Mouse (Mus musculus): ENCODE measurements at regions not wholly inside any gene's neighbourhood (a gene's known extent, or its start where the extent isn't known, plus 50 kb on each side); places are given as distances from the start of the nearest gene placed in this dataset.

DNA sequence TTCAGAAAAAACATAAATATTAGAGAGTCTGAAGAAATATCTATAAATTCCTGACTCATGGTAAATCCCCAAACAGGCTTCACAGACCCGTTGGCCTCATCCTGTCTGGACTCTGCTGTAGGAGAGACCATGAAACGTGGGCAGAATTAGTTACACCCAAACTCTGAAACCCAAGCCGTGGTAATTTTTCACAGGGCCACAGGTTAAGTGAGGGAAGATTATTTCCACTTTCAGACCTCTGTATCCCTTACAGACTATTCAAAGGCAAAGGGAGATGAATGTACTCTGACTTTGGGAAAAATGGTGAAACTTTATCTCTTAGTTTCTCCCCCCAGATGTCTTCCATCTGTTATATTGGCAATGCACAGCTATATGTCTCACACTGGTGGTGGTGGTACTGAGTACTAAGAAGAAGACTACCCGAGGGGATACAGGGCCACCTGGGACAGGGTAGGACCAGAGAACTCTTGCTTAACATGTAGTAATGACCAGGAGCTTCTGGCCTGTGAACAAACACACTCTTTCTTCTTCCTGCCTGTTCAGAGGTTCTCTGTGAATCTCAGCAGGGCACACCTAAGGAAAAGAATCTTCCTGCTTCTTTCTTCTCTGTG, 388.8 kb upstream of the Actbl2 start:
- no peak overlapping the region for H3K4me3 ChIP-seq (ENCODE audit: low read length)
- no peaks in the 10 kb centered on the region for H3K36me3 ChIP-seq (ENCODE audit: control insufficient read depth, insufficient read depth, low read length)
- no peak overlapping the region for H3K27ac ChIP-seq (ENCODE audit: low read depth, low read length)
- ATAC-seq (ENCODE audit: low FRiP score, low TSS enrichment): peak; percentile 85
- no peak overlapping the region for H3K9ac ChIP-seq (ENCODE audit: low read depth, low read length)
- H3K4me2 ChIP-seq (replicated peaks; ENCODE audit: low read depth, low read length): no peak overlapping the region
- no peaks in the 10 kb centered on the region for H3K27me3 ChIP-seq (ENCODE audit: control insufficient read depth, insufficient read depth, low read length)
- no peaks in the 10 kb centered on the region for H3K4me1 ChIP-seq (ENCODE audit: control insufficient read depth, insufficient read depth, low read length)
- WGBS: 39% methylated on average over 4 of the region's 4 CpGs
- H3K9me3 ChIP-seq (ENCODE audit: control insufficient read depth, low read length): no peaks in the 10 kb centered on the region

DNA sequence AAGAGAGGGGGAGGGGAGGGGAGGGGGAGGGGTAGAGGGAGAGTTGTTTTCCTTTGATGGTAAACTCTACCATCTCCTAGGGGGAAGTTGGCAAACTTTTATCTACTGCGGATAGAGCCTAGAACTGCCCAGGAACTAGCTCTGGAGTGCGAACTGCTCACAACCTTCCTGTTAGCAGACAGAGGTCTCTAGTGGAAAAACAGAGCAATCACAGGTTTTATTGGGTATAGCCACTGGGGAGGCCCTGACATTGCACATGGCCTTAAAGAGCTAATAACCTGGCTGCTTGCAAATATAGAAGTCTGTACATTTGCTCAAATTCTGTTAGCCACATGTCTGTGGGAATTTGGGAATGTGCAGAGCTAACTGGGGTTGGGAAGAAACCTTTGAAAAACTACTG, 388.1 kb upstream of the Actbl2 start:
- H3K9me3 ChIP-seq (ENCODE audit: control insufficient read depth, low read length): no peaks in the 10 kb centered on the region
- no peak overlapping the region for H3K4me3 ChIP-seq (ENCODE audit: low read length)
- H3K36me3 ChIP-seq (ENCODE audit: control insufficient read depth, insufficient read depth, low read length): no peaks in the 10 kb centered on the region
- ATAC-seq (ENCODE audit: low FRiP score, low TSS enrichment): peak; percentile 62; the same call in 1 of the 2 replicates
- no peak overlapping the region for H3K27ac ChIP-seq (ENCODE audit: low read depth, low read length)
- 41% methylated on average over 2 of the region's 2 CpGs for WGBS
- H3K4me2 ChIP-seq (replicated peaks; ENCODE audit: low read depth, low read length): no peak overlapping the region
- no peaks in the 10 kb centered on the region for H3K4me1 ChIP-seq (ENCODE audit: control insufficient read depth, insufficient read depth, low read length)
- no peak overlapping the region for H3K9ac ChIP-seq (ENCODE audit: low read depth, low read length)
- no peaks in the 10 kb centered on the region for H3K27me3 ChIP-seq (ENCODE audit: control insufficient read depth, insufficient read depth, low read length)

GRCm38 (mm10) chr13:110871125-110871775, 383.6 kb upstream of the Actbl2 start:
- no peak overlapping the region for H3K4me3 ChIP-seq (ENCODE audit: low read length)
- no peak overlapping the region for H3K27ac ChIP-seq (ENCODE audit: low read depth, low read length)
- H3K27me3 ChIP-seq (ENCODE audit: control insufficient read depth, insufficient read depth, low read length): no peaks in the 10 kb centered on the region
- no peak for ATAC-seq (ENCODE audit: low FRiP score, low TSS enrichment)
- no peaks in the 10 kb centered on the region for H3K4me1 ChIP-seq (ENCODE audit: control insufficient read depth, insufficient read depth, low read length)
- no peak overlapping the region for H3K9ac ChIP-seq (ENCODE audit: low read depth, low read length)
- H3K36me3 ChIP-seq (ENCODE audit: control insufficient read depth, insufficient read depth, low read length): no peaks in the 10 kb centered on the region
- WGBS: 83% methylated on average over 4 of the region's 4 CpGs
- H3K9me3 ChIP-seq (ENCODE audit: control insufficient read depth, low read length): no peaks in the 10 kb centered on the region
- no peak overlapping the region for H3K4me2 ChIP-seq (replicated peaks; ENCODE audit: low read depth, low read length)

- no peaks in the 10 kb centered on the region for H3K9me3 ChIP-seq (ENCODE audit: control insufficient read depth, low read length)
- no peaks in the 10 kb centered on the region for H3K4me1 ChIP-seq (ENCODE audit: control insufficient read depth, insufficient read depth, low read length)
- H3K9ac ChIP-seq (ENCODE audit: low read depth, low read length): no peak overlapping the region
- no peak overlapping the region for H3K4me3 ChIP-seq (ENCODE audit: low read length)
- H3K36me3 ChIP-seq (ENCODE audit: control insufficient read depth, insufficient read depth, low read length): no peaks in the 10 kb centered on the region
- no peak for ATAC-seq (ENCODE audit: low FRiP score, low TSS enrichment)
- no peak overlapping the region for H3K4me2 ChIP-seq (replicated peaks; ENCODE audit: low read depth, low read length)
- WGBS: 61% methylated on average over 1 of the region's 1 CpGs
- H3K27me3 ChIP-seq (ENCODE audit: control insufficient read depth, insufficient read depth, low read length): no peaks in the 10 kb centered on the region
- H3K27ac ChIP-seq (ENCODE audit: low read depth, low read length): no peak overlapping the region
These were observed 383.1 kb upstream of the Actbl2 start for GRCm38 (mm10) chr13:110871776-110872135.

DNA sequence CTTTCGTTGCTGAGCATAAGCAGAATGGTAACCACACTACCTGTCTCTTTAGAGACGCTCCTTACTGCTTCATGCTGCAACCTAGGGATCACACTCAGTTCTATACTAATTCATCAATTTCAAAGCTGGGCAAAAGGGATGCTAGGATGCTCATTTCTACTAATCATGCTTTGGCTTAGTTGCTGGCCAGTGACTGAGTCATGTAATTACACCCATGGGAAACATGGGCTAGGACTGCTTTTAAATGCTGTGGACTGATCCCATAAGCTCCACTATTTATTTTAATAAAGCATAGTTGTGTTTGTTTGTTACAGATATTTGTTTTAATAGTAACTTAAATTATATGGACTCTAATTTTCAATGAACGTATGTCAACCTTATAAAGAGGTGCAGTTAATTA, 373.2 kb upstream of the Actbl2 start:
- 74% methylated on average over 3 of the region's 3 CpGs for WGBS
- ATAC-seq (ENCODE audit: low FRiP score, low TSS enrichment): no peak
- H3K27me3 ChIP-seq (ENCODE audit: control insufficient read depth, insufficient read depth, low read length): no peaks in the 10 kb centered on the region
- H3K4me3 ChIP-seq (ENCODE audit: low read length): no peak overlapping the region
- peaks cover 7% of the 10 kb centered on the region for H3K4me1 ChIP-seq (ENCODE audit: control insufficient read depth, insufficient read depth, low read length)
- H3K36me3 ChIP-seq (ENCODE audit: control insufficient read depth, insufficient read depth, low read length): no peaks in the 10 kb centered on the region
- H3K9ac ChIP-seq (ENCODE audit: low read depth, low read length): no peak overlapping the region
- no peak overlapping the region for H3K27ac ChIP-seq (ENCODE audit: low read depth, low read length)
- no peak overlapping the region for H3K4me2 ChIP-seq (replicated peaks; ENCODE audit: low read depth, low read length)
- H3K9me3 ChIP-seq (ENCODE audit: control insufficient read depth, low read length): no peaks in the 10 kb centered on the region

GRCm38 (mm10) chr13:110882173-110882572, 372.6 kb upstream of the Actbl2 start:
- Histone ChIP-seq H3K27me3 (ENCODE audit: control insufficient read depth, insufficient read depth, low read length) (no peaks in the 10 kb centered on the region), H3K9ac (ENCODE audit: low read depth, low read length) (no peak overlapping the region), H3K36me3 (ENCODE audit: control insufficient read depth, insufficient read depth, low read length) (no peaks in the 10 kb centered on the region), H3K4me1 (ENCODE audit: control insufficient read depth, insufficient read depth, low read length) (peaks cover 7% of the 10 kb centered on the region), H3K9me3 (ENCODE audit: control insufficient read depth, low read length) (no peaks in the 10 kb centered on the region), H3K4me3 (ENCODE audit: low read length) (no peak overlapping the region), H3K4me2 (replicated peaks; ENCODE audit: low read depth, low read length) (no peak overlapping the region), H3K27ac (ENCODE audit: low read depth, low read length) (no peak overlapping the region)
- 0 out of 2 replicates have a peak, but pooled peaks have one; percentile 52 for ATAC-seq (ENCODE audit: low FRiP score, low TSS enrichment)
- WGBS: 17% methylated on average over 3 of the region's 3 CpGs

DNA sequence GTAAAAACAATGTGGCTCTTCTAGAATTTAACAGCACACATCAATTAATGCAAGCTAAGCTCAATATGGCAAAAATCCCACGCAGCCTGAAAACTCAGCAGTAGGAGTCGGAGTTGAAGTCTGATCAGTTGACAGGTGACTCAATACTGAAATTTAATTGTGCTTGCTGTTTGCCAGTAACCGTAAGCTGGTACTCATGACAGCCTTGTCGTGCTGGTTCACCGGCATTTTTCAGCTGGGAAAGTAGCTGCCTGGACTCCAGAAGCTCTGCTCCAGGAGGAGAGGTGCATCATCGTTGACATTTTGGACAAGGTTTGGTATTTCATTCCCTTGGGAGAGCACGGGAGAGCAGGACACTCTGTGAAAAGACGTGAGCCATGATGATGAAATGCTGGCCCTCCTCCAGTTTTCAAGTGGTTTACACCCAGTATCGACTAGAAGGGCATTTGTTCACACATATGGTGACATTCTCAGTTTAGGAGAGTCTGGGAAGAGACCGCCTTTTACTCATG, 372.1 kb upstream of the Actbl2 start:
- no peak for ATAC-seq (ENCODE audit: low FRiP score, low TSS enrichment)
- H3K4me3 ChIP-seq (ENCODE audit: low read length): no peak overlapping the region
- H3K27ac ChIP-seq (ENCODE audit: low read depth, low read length): no peak overlapping the region
- H3K9ac ChIP-seq (ENCODE audit: low read depth, low read length): no peak overlapping the region
- no peaks in the 10 kb centered on the region for H3K9me3 ChIP-seq (ENCODE audit: control insufficient read depth, low read length)
- no peak overlapping the region for H3K4me2 ChIP-seq (replicated peaks; ENCODE audit: low read depth, low read length)
- peaks cover 7% of the 10 kb centered on the region for H3K4me1 ChIP-seq (ENCODE audit: control insufficient read depth, insufficient read depth, low read length)
- H3K36me3 ChIP-seq (ENCODE audit: control insufficient read depth, insufficient read depth, low read length): no peaks in the 10 kb centered on the region
- no peaks in the 10 kb centered on the region for H3K27me3 ChIP-seq (ENCODE audit: control insufficient read depth, insufficient read depth, low read length)
- WGBS: 32% methylated on average over 10 of the region's 10 CpGs

GRCm38 (mm10) chr13:110893909-110894308, 360.9 kb upstream of the Actbl2 start:
- Histone ChIP-seq H3K4me3 (ENCODE audit: low read length) (no peak overlapping the region), H3K9ac (ENCODE audit: low read depth, low read length) (no peak overlapping the region), H3K9me3 (ENCODE audit: control insufficient read depth, low read length) (no peaks in the 10 kb centered on the region), H3K4me1 (ENCODE audit: control insufficient read depth, insufficient read depth, low read length) (no peaks in the 10 kb centered on the region), H3K36me3 (ENCODE audit: control insufficient read depth, insufficient read depth, low read length) (no peaks in the 10 kb centered on the region), H3K27ac (ENCODE audit: low read depth, low read length) (no peak overlapping the region), H3K27me3 (ENCODE audit: control insufficient read depth, insufficient read depth, low read length) (no peaks in the 10 kb centered on the region), H3K4me2 (replicated peaks; ENCODE audit: low read depth, low read length) (no peak overlapping the region)
- ATAC-seq (ENCODE audit: low FRiP score, low TSS enrichment): no peak
- WGBS: 61% methylated on average over 6 of the region's 6 CpGs

GRCm38 (mm10) chr13:110895349-110895748, 359.5 kb upstream of the Actbl2 start:
- no peaks in the 10 kb centered on the region for H3K27me3 ChIP-seq (ENCODE audit: control insufficient read depth, insufficient read depth, low read length)
- ATAC-seq (ENCODE audit: low FRiP score, low TSS enrichment): no peak
- H3K36me3 ChIP-seq (ENCODE audit: control insufficient read depth, insufficient read depth, low read length): no peaks in the 10 kb centered on the region
- H3K9ac ChIP-seq (ENCODE audit: low read depth, low read length): no peak overlapping the region
- H3K4me2 ChIP-seq (replicated peaks; ENCODE audit: low read depth, low read length): no peak overlapping the region
- H3K9me3 ChIP-seq (ENCODE audit: control insufficient read depth, low read length): no peaks in the 10 kb centered on the region
- H3K4me3 ChIP-seq (ENCODE audit: low read length): no peak overlapping the region
- H3K4me1 ChIP-seq (ENCODE audit: control insufficient read depth, insufficient read depth, low read length): no peaks in the 10 kb centered on the region
- 68% methylated on average over 6 of the region's 6 CpGs for WGBS
- peak overlapping the region; percentile 19; the same call in 1 of the 2 replicates for H3K27ac ChIP-seq (ENCODE audit: low read depth, low read length)

Measured in kidney, embryonic 14.5 days (tissue).